Mouse (Mus musculus) MEL (cell line): Measurements from ENCODE around the gene Ttc30b. TPM values are rescaled to one million over a fixed set of nuclear protein-coding genes. Genes with fewer than 3 reads are reported as not detected.

ENCODE experiments used
- DNase-seq: peaks from one replicate; pipeline ENCODE4 v3.0.0; 2011; ENCODE audit warnings: low read depth, low spot score
- H3K27ac ChIP-seq: 2 replicates; pipeline ENCODE4 v1.5.1; 2012; ENCODE audit warnings: low read depth, mild to moderate bottlenecking, control low read depth, low read length, moderate library complexity; ENCODE audit not compliant: control insufficient read depth
- H3K27me3 ChIP-seq, 2 experiments: fragments of 150-350 bp in 1 of 2; sonication (generic) in 1 of 2; 2 replicates each; pipeline ENCODE4 v1.6.1; 2012; ENCODE audit warnings: low read length in 2 of 2, mild to moderate bottlenecking in 2 of 2, improper control_type of control experiment in 1 of 2, moderate library complexity in 1 of 2; ENCODE audit not compliant: insufficient read depth in 2 of 2, control insufficient read depth in 1 of 2
- H3K36me3 ChIP-seq, 2 experiments: 2 replicates each; pipeline ENCODE4 v1.6.1; 2012 to 2014; ENCODE audit warnings: low read length in 2 of 2, improper control_type of control experiment in 1 of 2, inconsistent platforms in 1 of 2, mild to moderate bottlenecking in 1 of 2; ENCODE audit not compliant: insufficient read depth in 2 of 2, control insufficient read depth in 1 of 2
- H3K4me1 ChIP-seq, 2 experiments: fragments of 150-350 bp in 1 of 2; sonication (generic) in 1 of 2; 2 replicates each; pipeline ENCODE4 v1.6.1; 2012; ENCODE audit warnings: low read length in 2 of 2, improper control_type of control experiment in 1 of 2, mild to moderate bottlenecking in 1 of 2; ENCODE audit not compliant: insufficient read depth in 2 of 2, control insufficient read depth in 1 of 2
- H3K4me3 ChIP-seq, 2 experiments: fragments of 150-350 bp in 1 of 2; sonication (generic) in 1 of 2; 2 replicates each; pipeline ENCODE4 v1.5.1; 2012; ENCODE audit warnings: low read depth in 2 of 2, low read length in 2 of 2, mild to moderate bottlenecking in 2 of 2, moderate library complexity in 2 of 2, control low read depth in 1 of 2, improper control_type of control experiment in 1 of 2; ENCODE audit not compliant: control insufficient read depth in 1 of 2, insufficient read depth in 1 of 2
- H3K79me2 ChIP-seq: 2 replicates; pipeline ENCODE4 v1.6.1; 2012; ENCODE audit warnings: mild to moderate bottlenecking, low read length, moderate library complexity; ENCODE audit not compliant: control insufficient read depth, poor library complexity, insufficient read depth
- H3K9ac ChIP-seq: 2 replicates; pipeline ENCODE4 v1.6.1; 2012; ENCODE audit warnings: low read depth, mild to moderate bottlenecking, control low read depth, low read length, moderate library complexity; ENCODE audit not compliant: control insufficient read depth, poor library complexity, severe bottlenecking
- H3K9me3 ChIP-seq: fragments of 150-350 bp; sonication (generic); replicated peaks from 2 replicates; pipeline ENCODE4 v1.6.1; 2012; ENCODE audit warnings: mild to moderate bottlenecking, low read length, improper control_type of control experiment, moderate library complexity; ENCODE audit not compliant: insufficient read depth
- BHLHE40 ChIP-seq: IDR thresholded peaks from 2 replicates; pipeline ENCODE4 v1.6.1; 2012; ENCODE audit warnings: low read depth, mild to moderate bottlenecking, inconsistent platforms, low read length, improper control_type of control experiment, borderline replicate concordance
- CHD1 ChIP-seq: IDR thresholded peaks from 2 replicates; pipeline ENCODE4 v1.6.1; 2012; ENCODE audit warnings: low read depth, mild to moderate bottlenecking, inconsistent platforms, low read length, improper control_type of control experiment
- CHD2 ChIP-seq: IDR thresholded peaks from 2 replicates; pipeline ENCODE4 v1.6.1; 2011; ENCODE audit warnings: low read length, improper control_type of control experiment
- CTCF ChIP-seq, 3 experiments: IDR thresholded peaks in 2 of 3; conservative IDR thresholded peaks in 1 of 3; 2 replicates each; pipeline ENCODE4 v1.5.1; 2011 to 2012; ENCODE audit warnings: low read length in 3 of 3, low read depth in 2 of 3, mild to moderate bottlenecking in 2 of 3, improper control_type of control experiment in 1 of 3, inconsistent platforms in 1 of 3, mixed read lengths in 1 of 3, moderate library complexity in 1 of 3; ENCODE audit not compliant: control insufficient read depth in 1 of 3, insufficient read depth in 1 of 3, poor library complexity in 1 of 3, severe bottlenecking in 1 of 3
- E2F4 ChIP-seq: IDR thresholded peaks from 2 replicates; pipeline ENCODE4 v1.6.1; 2011; ENCODE audit warnings: low read depth, low read length, improper control_type of control experiment, borderline replicate concordance
- EP300 ChIP-seq, 2 experiments: IDR thresholded peaks; 2 replicates each; pipeline ENCODE4 v1.6.1; 2011; ENCODE audit warnings: improper control_type of control experiment in 2 of 2, low read length in 2 of 2, low read depth in 1 of 2, mild to moderate bottlenecking in 1 of 2
- ETS1 ChIP-seq: IDR thresholded peaks from 2 replicates; pipeline ENCODE4 v1.6.1; 2012; ENCODE audit warnings: low read depth, mild to moderate bottlenecking, inconsistent platforms, low read length, improper control_type of control experiment, moderate library complexity
- GATA1 ChIP-seq: IDR thresholded peaks from 2 replicates; pipeline ENCODE4 v1.6.1; 2011; ENCODE audit warnings: low read depth, low read length, improper control_type of control experiment
- KAT2A ChIP-seq: conservative IDR thresholded peaks from 2 replicates; pipeline ENCODE4 v1.6.1; 2012; ENCODE audit warnings: low read depth, low read length, improper control_type of control experiment, inconsistent platforms
- MAFK ChIP-seq: IDR thresholded peaks from 2 replicates; pipeline ENCODE4 v1.6.1; 2011; ENCODE audit warnings: low read depth, mild to moderate bottlenecking, low read length, improper control_type of control experiment, borderline replicate concordance
- MAX ChIP-seq: IDR thresholded peaks from 2 replicates; pipeline ENCODE4 v1.6.1; 2011; ENCODE audit warnings: low read length, improper control_type of control experiment
- MAZ ChIP-seq: IDR thresholded peaks from 2 replicates; pipeline ENCODE4 v1.6.1; 2012; ENCODE audit warnings: low read depth, mild to moderate bottlenecking, inconsistent platforms, low read length, improper control_type of control experiment
- MEF2A ChIP-seq: IDR thresholded peaks from 2 replicates; pipeline ENCODE4 v1.6.1; 2014; ENCODE audit warnings: low read depth, mild to moderate bottlenecking, inconsistent platforms, low read length, improper control_type of control experiment; ENCODE audit not compliant: poor library complexity, insufficient replicate concordance, severe bottlenecking; ENCODE audit errors: extremely low read depth
- MYB ChIP-seq: IDR thresholded peaks from 2 replicates; pipeline ENCODE4 v1.6.1; 2011; ENCODE audit warnings: mild to moderate bottlenecking, low read depth, low read length, improper control_type of control experiment
- MYC ChIP-seq: IDR thresholded peaks from 2 replicates; pipeline ENCODE4 v1.6.1; 2011; ENCODE audit warnings: low read depth, mild to moderate bottlenecking, low read length, improper control_type of control experiment, moderate library complexity
- NELFE ChIP-seq: IDR thresholded peaks from 2 replicates; pipeline ENCODE4 v1.6.1; 2011; ENCODE audit warnings: low read depth, low read length, improper control_type of control experiment
- POLR2AphosphoS5 ChIP-seq: IDR thresholded peaks from 2 replicates; pipeline ENCODE4 v1.6.1; 2012; ENCODE audit warnings: low read depth, borderline replicate concordance, mild to moderate bottlenecking, inconsistent platforms, low read length, moderate library complexity, mixed read lengths
- RAD21 ChIP-seq: IDR thresholded peaks from 2 replicates; pipeline ENCODE4 v1.6.1; 2011; ENCODE audit warnings: mild to moderate bottlenecking, low read depth, low read length, improper control_type of control experiment
- RCOR1 ChIP-seq: IDR thresholded peaks from 2 replicates; pipeline ENCODE4 v1.6.1; 2012; ENCODE audit warnings: low read depth, mild to moderate bottlenecking, inconsistent platforms, low read length, improper control_type of control experiment
- SIN3A ChIP-seq: IDR thresholded peaks from 2 replicates; pipeline ENCODE4 v1.6.1; 2012; ENCODE audit warnings: low read length, improper control_type of control experiment, inconsistent platforms
- SMC3 ChIP-seq: IDR thresholded peaks from 2 replicates; pipeline ENCODE4 v1.6.1; 2011; ENCODE audit warnings: low read depth, low read length, improper control_type of control experiment
- TAL1 ChIP-seq: IDR thresholded peaks from 2 replicates; pipeline ENCODE4 v1.6.1; 2012; ENCODE audit warnings: mild to moderate bottlenecking, inconsistent platforms, low read length, moderate library complexity, mixed read lengths
- TCF12 ChIP-seq: IDR thresholded peaks from 2 replicates; pipeline ENCODE4 v1.6.1; 2014; ENCODE audit warnings: low read depth, mild to moderate bottlenecking, inconsistent platforms, low read length, improper control_type of control experiment, moderate library complexity
- UBTF ChIP-seq: IDR thresholded peaks from 2 replicates; pipeline ENCODE4 v1.6.1; 2012; ENCODE audit warnings: low read depth, mild to moderate bottlenecking, inconsistent platforms, low read length, improper control_type of control experiment, moderate library complexity, borderline replicate concordance; ENCODE audit not compliant: insufficient read depth
- USF1 ChIP-seq: IDR thresholded peaks from 2 replicates; pipeline ENCODE4 v1.6.1; 2014; ENCODE audit warnings: low read depth, mild to moderate bottlenecking, inconsistent platforms, low read length, improper control_type of control experiment, moderate library complexity
- ZC3H11A ChIP-seq: IDR thresholded peaks from 2 replicates; pipeline ENCODE4 v1.6.1; 2012; ENCODE audit warnings: low read depth, mild to moderate bottlenecking, inconsistent platforms, low read length, improper control_type of control experiment
- ZKSCAN1 ChIP-seq: IDR thresholded peaks from 2 replicates; pipeline ENCODE4 v1.6.1; 2012; ENCODE audit warnings: low read depth, mild to moderate bottlenecking, inconsistent platforms, low read length, improper control_type of control experiment, moderate library complexity
- ZMIZ1 ChIP-seq: IDR thresholded peaks from 2 replicates; pipeline ENCODE4 v1.6.1; 2012; ENCODE audit warnings: low read depth, mild to moderate bottlenecking, inconsistent platforms, low read length, improper control_type of control experiment, moderate library complexity
- ZNF384 ChIP-seq: IDR thresholded peaks from 2 replicates; pipeline ENCODE4 v1.6.1; 2012; ENCODE audit warnings: low read depth, mild to moderate bottlenecking, inconsistent platforms, low read length, improper control_type of control experiment
- polyA plus RNA-seq, 2 experiments: library from polyadenylated mRNA; stranded (reverse) in 1 of 2; unstranded in 1 of 2; fragments of >175 nt in 1 of 2; fragments of >200 nt in 1 of 2; gene quantifications; 2 replicates each; pipeline versions ENCODE4 v1.2.1 to v1.2.4; 2012; ENCODE audit warnings: low replicate concordance in 2 of 2, low read depth in 1 of 2; ENCODE audit not compliant: insufficient read length in 2 of 2, insufficient read depth in 1 of 2, missing spikeins in 1 of 2
- total RNA-seq: library from RNA; depleted of rRNA; stranded (reverse); fragments of 300-350 nt; gene quantifications from 2 replicates; pipeline ENCODE4 v1.2.3, GENCODE M21; 2012

The Ttc30b gene
- total and polyA plus RNA-seq, 3 experiments: not detected

DNA sequence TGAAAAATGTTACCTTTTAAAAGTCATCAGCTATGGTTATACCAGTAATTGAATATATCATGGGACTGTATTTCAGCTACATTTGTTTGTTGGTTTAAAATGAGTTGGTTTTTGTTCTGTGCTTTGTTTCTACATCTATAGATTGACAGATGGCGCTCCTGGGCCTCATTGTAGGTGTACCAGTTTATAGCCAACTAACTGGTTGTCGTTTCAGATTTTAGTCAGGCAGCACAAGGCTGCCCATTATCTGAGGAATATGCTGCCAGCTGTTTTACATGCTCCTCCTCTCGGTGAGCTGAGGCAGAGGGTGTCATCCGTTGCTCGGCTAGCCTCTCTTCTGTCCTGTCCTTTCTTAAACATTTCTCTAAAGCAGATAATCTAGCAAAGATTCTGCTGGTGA, 12.3 kb downstream of the Ttc30b start:
- no peaks in the 10 kb centered on the region for H3K4me1 ChIP-seq
- DNase-seq: no peak
- no peaks in the 10 kb centered on the region for H3K79me2 ChIP-seq
- no peak overlapping the region for H3K9ac ChIP-seq
- H3K9me3 ChIP-seq: no peaks in the 10 kb centered on the region
- H3K27me3 ChIP-seq: no peaks in the 10 kb centered on the region
- no peak overlapping the region for H3K4me3 ChIP-seq
- no peak for TF ChIP-seq E2F4
- TF ChIP-seq TCF12: no peak
- no peak for TF ChIP-seq CHD2
- TF ChIP-seq RCOR1: no peak
- no peak for TF ChIP-seq GATA1
- no peak for TF ChIP-seq USF1
- no peak for TF ChIP-seq BHLHE40
- no peak for TF ChIP-seq RAD21
- no peak for TF ChIP-seq MAZ
- no peak for TF ChIP-seq CTCF (IDR thresholded peaks at IDR 0.05 in 2 of 3, conservative IDR thresholded peaks at IDR 0.05 in 1 of 3; ENCODE audit: control insufficient read depth in 1 of 3, insufficient read depth in 1 of 3, low read depth in 2 of 3, low read length in 3 of 3, poor library complexity in 1 of 3, severe bottlenecking in 1 of 3)
- TF ChIP-seq ZKSCAN1: no peak
- no peak for TF ChIP-seq CHD1
- TF ChIP-seq MAFK: no peak
- TF ChIP-seq ZC3H11A: no peak
- no peak for TF ChIP-seq ZMIZ1
- TF ChIP-seq POLR2AphosphoS5: no peak
- no peak for TF ChIP-seq TAL1
- TF ChIP-seq KAT2A: no peak
- no peak for TF ChIP-seq NELFE
- no peak for TF ChIP-seq ZNF384
- H3K36me3 ChIP-seq: peaks cover 0 to 4% of the 10 kb centered on the region in 2 experiments; a peak in 2 of 4 replicates
- no peak overlapping the region for H3K27ac ChIP-seq

DNA sequence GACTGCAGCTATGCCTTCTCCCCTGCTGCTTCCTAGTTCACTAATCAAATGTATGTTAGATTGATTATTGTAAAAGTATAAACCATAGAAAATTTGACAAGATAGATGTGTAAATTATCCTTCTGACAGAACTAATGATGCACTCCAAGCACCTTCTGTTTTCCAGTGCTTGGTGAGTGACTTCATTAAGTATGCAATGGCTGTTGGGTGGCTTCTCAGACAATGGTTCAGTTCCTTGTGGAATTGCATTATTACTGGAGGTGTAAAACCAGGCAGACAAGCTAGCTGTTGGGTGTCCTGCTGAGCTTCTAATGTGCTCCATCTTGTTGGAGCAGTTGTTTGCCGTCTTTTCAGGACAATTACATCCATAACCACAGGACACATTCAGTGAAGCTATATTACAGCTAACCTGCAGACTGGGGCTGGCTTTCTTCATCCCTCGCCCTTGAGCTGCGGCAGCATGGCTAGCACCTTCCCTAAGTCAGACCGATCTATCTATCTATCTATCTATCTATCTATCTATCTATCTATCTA, 14.5 kb downstream of the Ttc30b start:
- DNase-seq: no peak
- Histone ChIP-seq H3K9me3 (no peaks in the 10 kb centered on the region), H3K79me2 (no peaks in the 10 kb centered on the region), H3K4me3 (no peak overlapping the region), H3K4me1 (no peaks in the 10 kb centered on the region), H3K27ac (no peak overlapping the region), H3K27me3 (no peaks in the 10 kb centered on the region), H3K36me3 (peaks cover 0 to 4% of the 10 kb centered on the region in 2 experiments; a peak in 2 of 4 replicates), H3K9ac (no peak overlapping the region)
- TF ChIP-seq ETS1: no peak
- no peak for TF ChIP-seq EP300 (IDR thresholded peaks at IDR 0.05; ENCODE audit: low read depth in 1 of 2, low read length in 2 of 2)
- no peak for TF ChIP-seq ZC3H11A
- no peak for TF ChIP-seq UBTF
- TF ChIP-seq MEF2A: no peak
- no peak for TF ChIP-seq SMC3
- TF ChIP-seq MYB: no peak
- no peak for TF ChIP-seq MAX
- TF ChIP-seq TCF12: no peak
- no peak for TF ChIP-seq GATA1
- TF ChIP-seq MYC: no peak
- TF ChIP-seq SIN3A: no peak
